Mouse (Mus musculus): ENCODE results near the gene Abca13. TPM values are rescaled to one million over a fixed set of nuclear protein-coding genes. Genes with fewer than 3 reads are reported as not detected.
"Not testable (repeated sequence)": the region's sequence is repeated elsewhere in the genome, so short reads cannot be mapped to it uniquely, and the experiment has no call there.

Gene Abca13
- polyA plus RNA-seq, 1 experiment from 2014 or later, result 0.01 TPM

DNA sequence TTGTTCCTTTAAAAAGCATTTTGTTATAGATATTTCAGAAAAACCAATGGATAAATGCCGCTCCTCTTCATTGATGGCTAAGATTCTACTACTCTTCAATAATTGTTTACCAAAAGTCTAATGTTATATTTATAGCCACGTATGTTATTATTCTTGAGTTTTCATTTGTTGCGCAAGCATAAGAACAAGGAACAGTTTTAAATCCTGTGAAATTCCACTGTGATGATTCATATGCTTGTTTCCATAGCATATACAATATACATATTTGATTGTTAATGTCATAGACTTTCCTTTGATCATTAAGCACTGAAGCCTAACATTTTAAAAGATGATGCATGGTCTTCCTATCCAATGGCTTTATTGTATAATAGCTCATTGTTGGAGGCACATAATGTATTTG lies 3.1 kb downstream of the Abca13 start:
- CTCF ChIA-PET, result no interaction called here
- no peak for ATAC-seq
- TF ChIP-seq CTCF (IDR thresholded peaks at IDR 0.05), result no peak
- in situ Hi-C loops (cut with MboI; ENCODE audit: low pct_unique_long_range_greater_than_20kb), result no loop called here
- no peak for DNase-seq (ENCODE audit: low read depth, low spot score)
- POLR2A ChIA-PET, result no interaction called here
- H3K27me3 ChIP-seq, result no peaks in the 10 kb centered on the region

DNA sequence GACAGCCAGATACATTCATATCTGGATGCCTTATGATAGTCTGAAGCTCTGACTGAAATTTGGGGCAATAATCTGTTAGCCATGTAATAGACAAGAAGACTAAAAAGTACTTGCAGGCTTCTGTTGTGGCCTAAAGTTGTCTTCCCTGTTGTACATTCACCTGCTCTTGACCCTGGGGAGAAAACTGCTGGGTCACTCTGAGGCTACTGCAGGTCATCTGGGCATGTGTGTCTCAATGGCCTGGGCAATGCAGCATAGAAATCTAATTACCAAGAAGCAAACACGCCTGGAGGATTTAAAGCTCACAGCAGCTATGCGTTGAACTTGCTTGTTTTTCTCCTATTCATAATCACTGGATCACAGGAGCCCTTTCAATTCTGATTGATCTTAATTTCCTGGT lies 8.1 kb downstream of the Abca13 start:
- H3K27me3 ChIP-seq, result no peaks in the 10 kb centered on the region
- ChIA-PET CTCF (interaction anchor here (0.9 kb wide), 1 partner anchor 12 kb away, joined by 3 read pairs; no protein-coding TSS in a partner anchor), POLR2A (no interaction called here)
- in situ Hi-C loops (cut with MboI; ENCODE audit: low pct_unique_long_range_greater_than_20kb), result no loop called here
- no peak for ATAC-seq
- DNase-seq (ENCODE audit: low read depth, low spot score), result no peak
- TF ChIP-seq CTCF (IDR thresholded peaks at IDR 0.05), result no peak

DNA sequence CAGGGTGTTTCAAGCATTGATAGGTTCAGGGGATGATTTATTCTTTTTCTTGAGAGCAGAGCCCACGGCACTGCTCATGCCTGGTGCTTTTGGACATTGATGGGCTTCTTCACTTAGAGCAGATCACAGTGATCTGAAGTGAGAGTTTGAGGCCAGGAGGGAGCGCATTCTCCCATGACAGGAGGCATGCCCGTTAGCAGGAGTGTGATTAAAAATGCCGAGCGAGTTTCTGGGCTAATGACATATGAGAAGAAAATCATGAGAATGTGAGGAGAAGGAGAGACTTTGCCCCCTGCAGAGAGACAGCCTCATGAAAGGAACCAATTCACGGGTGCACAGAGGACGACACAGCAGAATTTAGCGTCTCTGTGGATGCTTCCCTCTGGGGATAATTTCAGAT lies 19.0 kb downstream of the Abca13 start:
- H3K27me3 ChIP-seq, result no peaks in the 10 kb centered on the region
- ATAC-seq (peak; percentile 76), DNase-seq (ENCODE audit: low read depth, low spot score) (no peak)
- in situ Hi-C loops (cut with MboI; ENCODE audit: low pct_unique_long_range_greater_than_20kb), result no loop called here
- ChIA-PET POLR2A (no interaction called here), CTCF (interaction anchor here (1.3 kb wide), 1 partner anchor 11 kb away, joined by 3 read pairs; no protein-coding TSS in a partner anchor)
- no peak for TF ChIP-seq CTCF (IDR thresholded peaks at IDR 0.05)

DNA sequence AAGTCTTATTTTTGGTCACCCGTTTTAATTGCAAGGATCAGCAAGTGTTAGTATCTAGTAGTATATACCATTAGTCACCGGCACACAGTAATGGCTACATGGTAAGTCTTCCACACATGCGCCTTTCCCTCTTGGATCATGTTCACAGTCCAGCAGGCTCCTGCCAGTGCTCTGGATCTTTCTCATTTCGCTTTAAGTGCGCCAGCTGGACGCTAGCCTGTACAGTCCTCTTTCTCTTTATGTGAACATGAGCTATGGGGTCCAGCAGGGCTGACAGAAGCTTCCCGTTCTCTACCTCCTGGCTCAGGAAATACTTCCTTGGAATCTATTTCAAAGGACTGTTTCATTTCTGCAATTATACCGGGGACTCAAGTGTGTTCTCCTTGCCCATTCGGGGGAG lies 21.8 kb downstream of the Abca13 start:
- H3K27me3 ChIP-seq, result no peaks in the 10 kb centered on the region
- no peak for TF ChIP-seq CTCF (IDR thresholded peaks at IDR 0.05)
- DNase-seq (ENCODE audit: low read depth, low spot score) (no peak), ATAC-seq (no peak)
- CTCF ChIA-PET, result no interaction called here
- in situ Hi-C loops (cut with MboI; ENCODE audit: low pct_unique_long_range_greater_than_20kb), result no loop called here
- POLR2A ChIA-PET, result no interaction called here

DNA sequence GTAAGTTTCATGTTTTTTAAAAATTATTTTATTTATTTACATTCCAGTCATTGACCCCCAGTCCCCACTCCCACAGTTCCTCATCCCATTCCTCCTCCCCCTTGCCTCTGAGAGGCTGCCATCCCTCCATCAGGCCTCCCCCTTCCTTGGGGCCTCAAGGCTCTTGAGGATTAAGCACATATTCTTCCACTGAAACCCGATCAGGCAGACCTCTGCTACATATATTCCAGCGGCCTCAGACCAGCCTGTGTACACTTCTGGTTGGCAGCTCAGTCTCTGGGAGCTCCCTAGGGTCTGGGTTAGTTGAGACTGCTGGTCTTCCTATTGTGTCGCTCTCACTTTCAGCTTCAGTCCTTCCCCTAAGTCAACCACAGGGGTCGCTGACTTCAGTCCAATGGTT lies 24.5 kb downstream of the Abca13 start:
- ChIA-PET CTCF (no interaction called here), POLR2A (interaction anchor here (0.6 kb wide), 1 partner anchor 618 kb away, joined by 5 read pairs; no protein-coding TSS in a partner anchor)
- ATAC-seq, result no peak
- no peak for TF ChIP-seq CTCF (IDR thresholded peaks at IDR 0.05)
- no peak for DNase-seq (ENCODE audit: low read depth, low spot score)
- no peaks in the 10 kb centered on the region for H3K27me3 ChIP-seq
- in situ Hi-C loops (cut with MboI; ENCODE audit: low pct_unique_long_range_greater_than_20kb), result no loop called here

DNA sequence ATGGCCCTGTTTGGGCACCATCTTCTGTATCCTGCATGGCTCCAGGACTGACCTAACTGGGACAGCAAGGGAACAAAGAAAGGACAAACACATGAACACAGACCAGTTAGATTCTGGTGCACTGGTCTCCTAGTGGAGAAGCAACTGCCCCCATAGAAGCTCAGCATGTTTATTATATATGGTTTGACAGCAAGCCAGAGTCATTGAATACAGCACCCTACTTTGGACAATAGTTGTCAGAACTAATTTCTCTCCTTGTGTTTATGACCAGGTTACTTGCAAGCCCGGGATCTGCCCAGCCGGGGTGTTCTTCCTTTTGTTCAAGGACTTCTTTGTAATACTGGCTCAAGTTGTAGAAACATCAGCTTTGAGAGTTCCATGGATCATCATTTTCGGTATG lies 28.8 kb downstream of the Abca13 start:
- no peak for DNase-seq (ENCODE audit: low read depth, low spot score)
- ChIA-PET CTCF (no interaction called here), POLR2A (no interaction called here)
- no peak for TF ChIP-seq CTCF (IDR thresholded peaks at IDR 0.05)
- no peak for ATAC-seq
- in situ Hi-C loops (cut with MboI; ENCODE audit: low pct_unique_long_range_greater_than_20kb), result no loop called here
- H3K27me3 ChIP-seq, result peaks cover 5% of the 10 kb centered on the region

DNA sequence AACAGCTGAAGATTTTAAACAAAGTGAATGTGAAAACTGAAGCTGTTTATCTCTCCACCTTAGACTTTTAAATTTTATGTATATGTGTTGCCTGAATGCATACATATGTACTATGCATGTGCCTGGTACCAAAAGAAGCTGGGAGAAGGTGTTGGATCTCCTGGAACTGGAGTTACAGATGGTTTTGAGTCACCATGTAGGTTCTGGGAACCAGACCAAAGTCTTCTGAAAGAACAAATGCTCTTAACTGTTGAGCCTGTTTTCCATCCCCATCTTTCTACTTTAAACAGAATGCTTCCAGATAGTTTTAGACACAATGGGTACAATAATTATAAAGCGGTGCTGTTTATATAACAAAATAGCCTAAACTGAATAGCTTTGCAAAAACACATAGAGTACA lies 29.9 kb downstream of the Abca13 start:
- CTCF ChIA-PET, result no interaction called here
- DNase-seq (ENCODE audit: low read depth, low spot score) (no peak), ATAC-seq (no peak)
- in situ Hi-C loops (cut with MboI; ENCODE audit: low pct_unique_long_range_greater_than_20kb), result no loop called here
- H3K27me3 ChIP-seq, result peaks cover 5% of the 10 kb centered on the region
- POLR2A ChIA-PET, result no interaction called here
- TF ChIP-seq CTCF (IDR thresholded peaks at IDR 0.05), result no peak

DNA sequence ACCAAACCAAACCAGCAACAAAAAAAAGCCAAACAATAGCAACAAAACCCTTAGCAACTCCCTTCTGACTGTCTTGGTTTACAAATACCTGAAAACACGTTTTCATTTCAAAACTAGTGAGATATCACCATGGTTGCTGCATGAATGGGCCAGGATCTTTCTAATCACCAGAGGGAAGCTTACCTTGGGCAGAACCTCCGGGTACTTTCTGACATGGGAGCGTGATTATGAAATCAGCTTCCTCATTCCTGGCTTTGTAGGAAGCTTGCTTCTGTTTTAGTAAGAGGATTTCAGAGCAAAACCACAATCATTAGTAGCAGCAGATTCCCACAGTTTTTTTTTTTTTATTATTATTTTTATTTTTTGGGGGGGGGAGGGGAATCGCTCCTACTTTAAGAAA lies 34.7 kb downstream of the Abca13 start:
- TF ChIP-seq CTCF (IDR thresholded peaks at IDR 0.05), result no peak
- in situ Hi-C loops (cut with MboI; ENCODE audit: low pct_unique_long_range_greater_than_20kb), result no loop called here
- ChIA-PET CTCF (no interaction called here), POLR2A (no interaction called here)
- ATAC-seq (no peak), DNase-seq (ENCODE audit: low read depth, low spot score) (no peak)
- H3K27me3 ChIP-seq, result peaks cover 12% of the 10 kb centered on the region

DNA sequence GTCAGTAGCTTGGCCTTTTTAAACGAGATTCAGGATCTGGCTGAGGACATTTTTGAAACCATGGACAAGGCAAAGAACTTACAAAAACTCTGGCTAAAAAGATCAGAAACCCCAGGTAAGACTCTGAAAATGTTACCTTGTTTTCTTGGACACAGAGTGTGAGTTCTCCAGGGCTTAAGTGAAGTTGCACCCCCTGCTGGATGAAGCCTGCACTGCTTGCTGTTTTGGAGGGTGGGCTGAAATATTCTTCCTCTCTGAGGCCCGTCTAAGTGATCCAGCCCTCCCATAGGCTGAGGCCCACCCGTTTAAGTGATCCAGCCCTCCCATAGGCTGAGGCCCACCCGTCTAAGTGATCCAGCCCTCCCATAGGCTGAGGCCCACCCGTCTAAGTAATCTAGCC lies 57.9 kb downstream of the Abca13 start:
- CTCF ChIA-PET; H3K27me3 ChIP-seq; POLR2A ChIA-PET; ATAC-seq; DNase-seq (ENCODE audit: low read depth, low spot score); in situ Hi-C loops (cut with MboI; ENCODE audit: low pct_unique_long_range_greater_than_20kb): not testable (repeated sequence)
- peak; percentile 40 for TF ChIP-seq CTCF (IDR thresholded peaks at IDR 0.05)

DNA sequence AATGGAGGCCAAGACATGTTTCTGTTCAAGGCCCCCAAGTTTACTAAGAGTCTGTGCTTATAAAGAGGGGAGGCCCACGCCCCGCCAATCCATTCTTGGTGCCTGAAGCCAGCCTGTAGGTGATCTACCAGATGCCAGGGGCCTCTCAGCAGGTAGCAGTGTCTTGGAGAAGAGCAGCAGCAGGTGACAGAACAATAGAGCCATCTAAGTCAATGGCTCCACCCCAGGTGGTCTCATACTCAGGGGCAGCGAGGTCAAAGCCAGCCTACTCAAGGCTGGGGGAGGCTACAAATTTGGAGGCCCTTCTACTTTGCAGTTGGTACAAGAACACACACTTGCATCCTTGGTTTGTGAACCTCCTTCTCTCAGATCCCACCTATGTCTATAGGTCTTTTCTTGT lies 71.3 kb downstream of the Abca13 start:
- ATAC-seq; POLR2A ChIA-PET; in situ Hi-C loops (cut with MboI; ENCODE audit: low pct_unique_long_range_greater_than_20kb); DNase-seq (ENCODE audit: low read depth, low spot score): not testable (repeated sequence)
- CTCF ChIA-PET, result interaction anchor here (1.3 kb wide), 1 partner anchor 10 kb away, joined by 3 read pairs; no protein-coding TSS in a partner anchor
- H3K27me3 ChIP-seq, result peaks cover 22% of the 10 kb centered on the region

DNA sequence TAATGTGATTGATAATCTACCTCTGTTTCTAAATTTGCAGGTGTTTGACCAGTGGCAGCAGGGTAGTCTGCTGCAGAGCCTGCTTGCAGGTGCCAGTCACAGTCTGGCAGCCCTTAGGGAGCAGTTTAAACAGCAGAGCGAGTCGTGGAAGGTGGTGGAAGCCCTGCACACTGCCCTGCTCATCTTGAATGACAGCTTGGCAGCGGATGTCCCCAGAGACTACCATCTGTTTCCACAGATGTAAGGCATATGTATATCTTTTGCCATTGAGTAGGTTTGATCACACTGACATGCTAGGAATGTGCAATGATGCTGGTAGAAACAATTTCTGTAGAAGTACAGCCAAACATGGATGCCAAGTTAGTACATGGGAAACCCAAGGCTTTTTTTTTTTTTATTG lies 77.3 kb downstream of the Abca13 start:
- peaks cover 8% of the 10 kb centered on the region for H3K27me3 ChIP-seq
- DNase-seq (ENCODE audit: low read depth, low spot score), result no peak
- ATAC-seq, result no peak
- in situ Hi-C loops (cut with MboI; ENCODE audit: low pct_unique_long_range_greater_than_20kb), result no loop called here
- CTCF ChIA-PET, result no interaction called here
- POLR2A ChIA-PET, result no interaction called here
- no peak for TF ChIP-seq CTCF (IDR thresholded peaks at IDR 0.05)

DNA sequence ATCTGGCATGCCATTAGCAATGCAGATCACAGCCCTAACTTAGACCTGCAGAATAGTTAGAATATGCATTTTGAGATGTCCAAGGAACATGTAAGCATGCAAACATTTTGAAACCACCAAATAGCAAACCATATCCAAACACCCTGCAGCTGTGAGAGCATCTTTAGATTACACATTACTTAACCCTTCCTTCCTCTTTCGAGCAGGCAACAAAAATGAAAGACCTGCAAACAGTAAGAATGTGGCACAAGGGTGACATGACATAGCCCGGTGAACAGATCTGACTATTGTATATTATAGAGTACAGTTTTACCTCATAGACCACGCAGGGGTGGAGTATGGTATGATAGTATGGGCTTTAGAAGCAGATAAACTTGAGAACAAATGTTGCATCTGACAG lies 93.5 kb downstream of the Abca13 start:
- no peak for DNase-seq (ENCODE audit: low read depth, low spot score)
- TF ChIP-seq CTCF (IDR thresholded peaks at IDR 0.05), result no peak
- no peak for ATAC-seq
- H3K27me3 ChIP-seq, result peaks cover 12% of the 10 kb centered on the region
- in situ Hi-C loops (cut with MboI; ENCODE audit: low pct_unique_long_range_greater_than_20kb), result no loop called here
- POLR2A ChIA-PET, result no interaction called here
- CTCF ChIA-PET, result no interaction called here
